Mouse (Mus musculus): Measurements from ENCODE around the gene Kdm4b. TPM values are rescaled to one million over a fixed set of nuclear protein-coding genes. Genes with fewer than 3 reads are reported as not detected.

The Kdm4b gene
- total RNA-seq, 2 experiments from 2014 or later: 35.0 to 41.8 TPM

DNA sequence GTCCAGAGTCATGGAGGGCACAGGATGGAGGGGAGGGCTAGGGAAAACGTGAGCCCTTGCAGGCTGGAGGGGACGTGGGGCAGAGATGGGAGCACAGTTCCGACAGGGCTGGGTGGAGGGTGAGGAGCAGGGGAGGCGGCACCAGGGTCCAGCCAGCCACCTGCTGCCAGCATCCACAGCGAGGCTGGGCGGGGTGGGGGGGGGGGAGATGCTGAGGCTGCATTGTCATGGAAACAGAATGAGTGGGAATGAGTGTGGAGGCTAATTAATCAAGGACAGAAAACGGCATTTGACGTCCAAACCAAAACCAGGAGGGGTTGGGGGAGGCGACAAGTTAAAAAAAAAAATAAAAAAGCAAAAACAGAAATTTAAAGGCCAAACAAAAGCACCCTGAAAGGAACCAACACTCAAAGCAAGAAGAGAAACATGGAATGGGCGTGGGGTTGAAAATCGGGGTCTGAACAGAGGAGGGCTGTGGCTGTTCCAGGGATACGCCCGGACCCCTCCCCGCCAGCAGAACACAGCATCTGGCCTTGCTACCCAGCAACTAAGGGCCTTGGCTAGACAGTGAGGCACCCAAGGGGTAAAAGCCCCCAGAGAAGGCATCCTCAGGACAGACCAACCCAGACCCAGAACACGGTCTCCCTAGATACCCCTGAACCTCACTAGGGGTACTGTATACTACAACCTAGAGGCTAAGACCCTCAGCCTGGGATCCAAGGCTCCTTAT lies 114.0 kb downstream of the Kdm4b start:
- no peak for DNase-seq

- DNase-seq: no peak
These were observed 116.5 kb downstream of the Kdm4b start for GRCm38 (mm10) chr17:56442316-56442715.

DNA sequence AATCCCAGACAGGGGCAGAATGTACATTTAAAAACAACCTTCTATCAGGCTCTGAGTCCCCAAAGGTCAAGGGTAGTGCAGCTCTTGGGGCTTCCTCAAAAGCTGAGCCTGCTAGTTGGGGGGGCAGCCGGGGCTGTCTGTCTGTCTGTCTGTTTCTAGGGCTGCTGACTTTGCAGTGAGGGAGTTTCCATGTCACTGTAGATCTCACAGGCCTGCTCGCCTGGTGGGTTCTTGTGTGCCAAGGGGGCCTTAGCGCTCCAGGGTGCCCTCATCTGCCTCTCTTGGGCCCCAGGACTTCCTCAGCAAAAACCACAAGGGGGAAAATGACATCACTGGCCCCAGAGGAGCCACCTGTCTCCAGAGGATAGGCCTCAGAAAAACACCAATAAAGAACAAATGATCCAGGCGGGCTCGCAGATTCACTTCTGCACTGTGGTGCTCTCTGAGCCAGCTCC lies 117.5 kb downstream of the Kdm4b start:
- peak; percentile 44 for DNase-seq

GRCm38 (mm10) chr17:56444771-56445170 lies 118.9 kb downstream of the Kdm4b start:
- no peak for DNase-seq

DNA sequence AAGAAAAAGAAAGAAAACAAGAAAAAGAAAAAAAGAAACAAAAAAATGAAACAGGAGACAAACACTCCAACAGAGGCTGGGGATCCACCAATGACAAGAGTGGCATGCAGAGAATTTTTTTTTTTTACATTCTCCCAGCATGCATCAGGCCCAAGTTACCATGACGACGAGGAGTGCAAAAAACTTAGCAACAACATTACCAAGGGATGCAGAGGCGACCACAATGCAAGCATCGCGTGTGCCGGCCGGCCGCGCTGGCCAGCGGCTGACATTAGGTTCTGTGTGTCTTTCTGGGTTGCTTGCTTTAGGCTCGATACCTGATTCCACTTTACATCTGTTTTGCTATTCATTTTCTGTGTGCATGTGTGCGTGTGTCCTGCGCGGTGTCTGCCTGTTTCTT lies 119.5 kb downstream of the Kdm4b start:
- no peak for DNase-seq

GRCm38 (mm10) chr17:56447716-56448115 lies 121.9 kb downstream of the Kdm4b start:
- peak; percentile 46 for DNase-seq

Small RNA genes lying within 50 kb of the gene (microRNA-seq; reads per million reads assigned to microRNA genes)
- gene Mir6977: not detected

Other genes starting within 250 kb of the Kdm4b start
- 10 to 100 TPM; 45.3 to 54.0 TPM for gene Hdgfl2, start 246.4 kb upstream of the Kdm4b start, total RNA-seq (2021)
- gene Plin4, start 216.3 kb upstream of the Kdm4b start, total RNA-seq (2021): 10 to 100 TPM; 75.7 to 89.2 TPM
- 100 to 1,000 TPM; 102 to 111 TPM for gene Plin5, start 208.5 kb upstream of the Kdm4b start, total RNA-seq (2021)
- gene Lrg1, start 204.1 kb upstream of the Kdm4b start, total RNA-seq (2021): 10 to 100 TPM; 41.0 to 55.6 TPM
- 10 to 100 TPM; 13.3 to 14.9 TPM for gene Sema6b, start 185.7 kb upstream of the Kdm4b start, total RNA-seq (2021)
- 10 to 100 TPM in 1 of 2 experiments, 1 to 10 TPM in 1; 9.5 to 11.0 TPM for gene Tnfaip8l1, start 163.6 kb upstream of the Kdm4b start, total RNA-seq (2021)
- gene Mydgf, start 142.1 kb upstream of the Kdm4b start, total RNA-seq (2021): 10 to 100 TPM; 55.6 to 61.9 TPM
- gene Dpp9, start 107.2 kb upstream of the Kdm4b start, total RNA-seq (2021): 10 to 100 TPM; 28.8 to 30.1 TPM
- gene Fem1a, start 69.3 kb upstream of the Kdm4b start, total RNA-seq (2021): 10 to 100 TPM; 27.8 to 38.0 TPM
- 10 to 100 TPM; 16.6 to 18.1 TPM for gene Ticam1, start 49.3 kb upstream of the Kdm4b start, total RNA-seq (2021)
- 10 to 100 TPM; 96.0 to 97.9 TPM for gene Plin3, start 33.2 kb upstream of the Kdm4b start, total RNA-seq (2021)
- not detected for gene Arrdc5, start 25.8 kb upstream of the Kdm4b start, total RNA-seq (2021)
- gene Uhrf1, start 22.7 kb upstream of the Kdm4b start, total RNA-seq (2021): 10 to 100 TPM; 28.5 to 34.8 TPM
- gene Ptprs, start 150.4 kb downstream of the Kdm4b start, total RNA-seq (2021): 100 to 1,000 TPM in 1 of 2 experiments, 10 to 100 TPM in 1; 77.1 to 106 TPM
- not detected for gene Znrf4, start 186.4 kb downstream of the Kdm4b start, total RNA-seq (2021)
- gene Gm20219, start 228.3 kb downstream of the Kdm4b start, total RNA-seq (2021): under 1 TPM; 0.69 to 0.70 TPM

Measured in adrenal gland, postnatal 10 days (tissue).